Mouse (Mus musculus) hindbrain, embryonic 10.5 days (tissue): Measurements from ENCODE around the gene Nbeal2. TPM values are rescaled to one million over a fixed set of nuclear protein-coding genes. Genes with fewer than 3 reads are reported as not detected.

Experiments
- DNase-seq: peaks from one replicate; pipeline ENCODE4 v3.0.0-alpha.2; 2017; ENCODE audit warnings: low spot score
- H3K27ac ChIP-seq: fragments of 300-500 bp; sonication (generic); 2 replicates; pipeline ENCODE4 v1.5.1; 2016; ENCODE audit warnings: mild to moderate bottlenecking, moderate library complexity
- H3K27me3 ChIP-seq: fragments of 300-500 bp; sonication (generic); 2 replicates; pipeline ENCODE4 v1.6.1; 2016; ENCODE audit warnings: mild to moderate bottlenecking; ENCODE audit not compliant: poor library complexity, insufficient read depth, severe bottlenecking
- H3K36me3 ChIP-seq: fragments of 300-500 bp; sonication (generic); 2 replicates; pipeline ENCODE4 v1.6.1; 2016; ENCODE audit warnings: mild to moderate bottlenecking, moderate library complexity
- H3K4me1 ChIP-seq: fragments of 300-500 bp; sonication (generic); replicated peaks from 2 replicates; pipeline ENCODE4 v1.6.1; 2016; ENCODE audit warnings: mild to moderate bottlenecking
- H3K4me3 ChIP-seq: fragments of 300-500 bp; sonication (generic); 2 replicates; pipeline ENCODE4 v1.5.1; 2016; ENCODE audit warnings: mild to moderate bottlenecking, moderate library complexity
- H3K9me3 ChIP-seq: fragments of 300-500 bp; sonication (generic); 2 replicates; pipeline ENCODE4 v1.6.1; 2016; ENCODE audit warnings: mild to moderate bottlenecking, moderate library complexity
- WGBS: fragments of 180-500 bp; shearing (Covaris S2); methylation state at CpG from one replicate; pipeline ENCODE4 v1.1.7; 2016; 5-methylcytosine and 5-hydroxymethylcytosine counted together
- polyA plus RNA-seq: library from polyadenylated mRNA; unstranded; fragments of >200 nt; fragmentation: Nextera tagmentation; extraction: Ambion mirVana; gene quantifications from 2 replicates; pipeline ENCODE4 v1.2.1, GENCODE M21; 2016

The Nbeal2 gene
- polyA plus RNA-seq, 1 experiment from 2014 or later: 1.7 TPM

- Histone ChIP-seq H3K9me3 (no peaks in the 10 kb centered on the region), H3K27me3 (no peaks in the 10 kb centered on the region), H3K4me3 (no peak overlapping the region), H3K27ac (no peak overlapping the region), H3K4me1 (no peaks in the 10 kb centered on the region), H3K36me3 (peaks cover 64% of the 10 kb centered on the region)
- 91% methylated on average over 1 of the region's 1 CpGs for WGBS
- no peak for DNase-seq
Observed at GRCm38 (mm10) chr9:110583521-110583920, 70.4 kb downstream of the Nbeal2 start.

DNA sequence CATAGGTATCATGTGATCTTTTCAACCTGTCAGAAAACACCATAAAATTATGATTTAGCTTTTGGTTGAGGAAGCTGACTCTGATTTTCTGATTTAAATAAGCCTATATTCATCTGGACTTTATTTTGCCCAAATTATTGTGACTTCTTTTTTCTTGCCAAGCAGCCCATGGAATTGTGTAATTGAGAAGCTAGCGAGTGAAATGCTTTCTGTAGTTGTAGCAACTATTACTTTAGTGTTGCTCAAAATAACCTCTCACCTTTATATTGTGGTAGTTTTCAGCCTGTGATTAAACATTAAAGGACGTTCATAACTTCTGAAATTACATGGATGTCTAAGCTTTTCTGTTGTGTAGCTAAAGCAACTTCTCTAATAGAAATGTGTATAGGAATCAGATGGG lies 71.8 kb downstream of the Nbeal2 start:
- H3K36me3 ChIP-seq: peaks cover 67% of the 10 kb centered on the region

More for the DNA sequence above, 71.8 kb downstream of the Nbeal2 start:
- Histone ChIP-seq H3K9me3 (no peaks in the 10 kb centered on the region), H3K4me3 (no peak overlapping the region), H3K27me3 (no peaks in the 10 kb centered on the region), H3K27ac (no peak overlapping the region), H3K4me1 (no peaks in the 10 kb centered on the region)
- WGBS: 95% methylated on average over 2 of the region's 2 CpGs
- DNase-seq: no peak

Other genes with a start within 250 kb of the Nbeal2 start
- gene Ptpn23, start 245.9 kb downstream of the Nbeal2 start, polyA plus RNA-seq: 15.5 and 19.2 TPM in 2 replicates
- gene Ngp, start 234.4 kb downstream of the Nbeal2 start, polyA plus RNA-seq: not detected in 2 replicates
- 11.0 and 11.8 TPM in 2 replicates for gene Klhl18, start 177.5 kb downstream of the Nbeal2 start, polyA plus RNA-seq
- gene Kif9, start 177.2 kb downstream of the Nbeal2 start, polyA plus RNA-seq: 2.1 and 3.1 TPM in 2 replicates
- gene Setd2, start 121.6 kb downstream of the Nbeal2 start, polyA plus RNA-seq: 26.2 and 33.6 TPM in 2 replicates
- 39.9 and 49.9 TPM in 2 replicates for gene Nradd, start 29.7 kb downstream of the Nbeal2 start, polyA plus RNA-seq
- gene Ccdc12, start 2.3 kb upstream of the Nbeal2 start, polyA plus RNA-seq: 173 and 180 TPM in 2 replicates
- gene Myl3, start 87.7 kb upstream of the Nbeal2 start, polyA plus RNA-seq: 2.0 TPM in 1 of 2 replicates, not detected in the other
- gene Pth1r, start 93.0 kb upstream of the Nbeal2 start, polyA plus RNA-seq: 31.6 and 38.7 TPM in 2 replicates
- not detected in 2 replicates for gene Prss42, start 144.0 kb upstream of the Nbeal2 start, polyA plus RNA-seq
- not detected in 2 replicates for gene Prss44, start 159.8 kb upstream of the Nbeal2 start, polyA plus RNA-seq
- gene Prss43, start 172.5 kb upstream of the Nbeal2 start, polyA plus RNA-seq: not detected in 2 replicates
- not detected in 2 replicates for gene Prss45, start 180.4 kb upstream of the Nbeal2 start, polyA plus RNA-seq
- gene Prss46, start 190.3 kb upstream of the Nbeal2 start, polyA plus RNA-seq: not detected in 2 replicates
- 0.68 and 0.88 TPM in 2 replicates for gene Prss50, start 203.8 kb upstream of the Nbeal2 start, polyA plus RNA-seq
- gene Als2cl, start 225.7 kb upstream of the Nbeal2 start, polyA plus RNA-seq: 0.77 and 1.1 TPM in 2 replicates
- 0.18 and 0.47 TPM in 2 replicates for gene Tmie, start 226.0 kb upstream of the Nbeal2 start, polyA plus RNA-seq